Comparison of ENCODE assay signal across 8 mouse cellular contexts in genomic region chr7:19715239-19716054, GRCm38 (mm10). TPM values are rescaled to one million over a fixed set of nuclear protein-coding genes. Genes with fewer than 3 reads are reported as not detected.
A peak's percentile ranks its signal among the peaks of the same experiment; 100 is the strongest.
DNase-seq lines count a peak whose midpoint lies in the region; ATAC-seq lines count a peak whose summit lies in the region.

Gene Tomm40 (minus strand): TSS chr7:19715438.

- DNase-seq in adrenal gland, adult (ENCODE audit: inconsistent age in 2 of 2, low spot score in 1 of 2), result peak; percentile 99 to 100
- peak; percentile 100 for DNase-seq in embryo, embryonic 10.5 days (ENCODE audit: low spot score)
- DNase-seq in gastrocnemius, postnatal 14 days, result peak; percentile 99
- DNase-seq in left cerebral cortex, postnatal 10 days (ENCODE audit: extremely low spot score in 1 of 2, low spot score in 2 of 2), result peak; percentile 100
- DNase-seq in right cerebral cortex, postnatal 25 days, result peak; percentile 99
- peak; percentile 97 to 99 for DNase-seq in urinary bladder, postnatal 4 days (ENCODE audit: low spot score in 2 of 2)

- ATAC-seq in inflammation-experienced regulatory T-cells, adult 6 months, result peak; percentile 90
- ATAC-seq in megakaryocyte-erythroid progenitor cell, adult 5-6 weeks (replicated peaks; ENCODE audit: low FRiP score, low TSS enrichment, poor library complexity, severe bottlenecking), result peak; percentile 91

- intact Hi-C loops in gastrocnemius, postnatal 14 days (cut with DNase I; ENCODE audit: low total_unique reads), result no loop called here
- intact Hi-C loops in left cerebral cortex, postnatal 10 days (cut with DNase I), result no loop called here

RNA-seq across cellular contexts. Expression of gene Tomm40, which starts in this region (rescaled TPM):
- total RNA-seq in gastrocnemius, postnatal 14 days (2021), result 10 to 100 TPM; 52.9 to 55.7 TPM
- 10 to 100 TPM in 1 of 3 experiments, 1 to 10 TPM in 2; 7.3 to 10.5 (median 8.0) TPM for polyA plus RNA-seq in inflammation-experienced regulatory T-cells, adult 6 months (2017; shearing (Covaris generic))
- total RNA-seq in left cerebral cortex, postnatal 10 days (2021), result 100 to 1,000 TPM; 114 to 118 TPM
- 111 and 140 TPM in 2 replicates for total RNA-seq in megakaryocyte-erythroid progenitor cell, adult 5-6 weeks (2014; fragmentation: Nextera tagmentation)
- 44.6 and 64.9 TPM in 2 replicates for total RNA-seq in megakaryocyte-erythroid progenitor cell, adult 5-6 weeks (2017)

Comparison
In these comparisons a context has a peak if more than half of its experiments do, and no peak if none do; other contexts are left out.
1. Peak in every context shown above with its lines: DNase-seq and ATAC-seq.